Mouse (Mus musculus): ENCODE measurements around the gene Bcl2l14. TPM values are rescaled to one million over a fixed set of nuclear protein-coding genes. Genes with fewer than 3 reads are reported as not detected.

Gene Bcl2l14
- polyA plus RNA-seq, 1 experiment from 2014 or later = 0.49 TPM

DNA sequence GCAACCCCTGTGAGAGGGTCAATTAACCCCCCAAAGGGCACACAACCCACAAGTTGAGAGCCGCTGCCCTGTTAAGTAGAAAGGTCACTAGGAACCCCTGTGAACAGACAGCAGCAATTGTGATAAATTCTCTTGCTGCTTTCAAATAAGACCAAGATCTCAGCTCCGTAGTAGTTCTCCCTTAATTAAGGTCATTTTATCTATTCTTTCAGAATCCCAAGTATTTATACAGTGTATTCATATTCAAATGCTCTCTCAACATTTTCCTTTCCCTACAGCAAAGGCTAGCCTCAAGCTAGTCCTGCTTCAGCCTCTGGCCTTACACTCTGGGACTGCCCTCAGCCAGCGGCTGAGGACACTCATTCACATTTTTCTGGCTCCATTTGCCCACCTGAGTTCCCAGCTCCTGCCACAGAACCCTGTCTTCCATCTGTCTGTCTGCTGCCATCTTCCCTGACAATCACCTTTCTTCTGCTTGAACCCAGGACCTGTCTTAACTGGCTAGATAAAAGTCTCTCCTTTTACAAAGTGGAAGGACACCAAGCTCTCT lies 20.5 kb downstream of the Bcl2l14 start:
- 55% methylated on average over 3 of the region's 3 CpGs for WGBS
- no peaks in the 10 kb centered on the region for H3K27me3 ChIP-seq (ENCODE audit: low read depth, poor library complexity, severe bottlenecking)
- DNase-seq (ENCODE audit: low spot score) = no peak

DNA sequence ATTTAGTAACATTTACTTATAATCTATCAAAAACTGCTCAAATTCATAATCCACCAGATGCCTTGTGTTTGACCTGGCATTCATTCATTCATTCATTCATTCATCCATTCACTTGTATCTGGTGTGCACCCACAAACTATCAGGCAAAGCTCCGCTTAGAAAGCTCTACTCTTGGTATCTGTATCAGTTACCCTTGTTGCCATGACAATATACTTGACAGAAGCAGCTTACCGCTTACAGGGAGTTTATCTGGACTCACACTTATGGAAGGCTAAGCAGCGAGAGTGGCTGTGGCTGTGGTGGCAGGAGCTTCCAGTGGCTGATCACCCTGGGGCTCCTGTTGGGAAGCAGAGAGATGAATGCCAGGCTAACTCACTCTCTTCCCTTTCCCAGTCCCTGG lies 21.8 kb downstream of the Bcl2l14 start:
- H3K27me3 ChIP-seq (ENCODE audit: low read depth, poor library complexity, severe bottlenecking) = no peaks in the 10 kb centered on the region
- WGBS = 84% methylated on average over 3 of the region's 3 CpGs
- H3K36me3 ChIP-seq = no peaks in the 10 kb centered on the region
- no peak overlapping the region for H3K4me3 ChIP-seq
- no peak overlapping the region for H3K27ac ChIP-seq
- H3K9me3 ChIP-seq (replicated peaks) = no peaks in the 10 kb centered on the region
- DNase-seq (ENCODE audit: low spot score) = no peak
- H3K4me1 ChIP-seq = peaks cover 7% of the 10 kb centered on the region

More for the DNA sequence above, 20.5 kb downstream of the Bcl2l14 start:
- Histone ChIP-seq H3K4me1 (peaks cover 7% of the 10 kb centered on the region), H3K9me3 (replicated peaks) (no peaks in the 10 kb centered on the region), H3K4me3 (no peak overlapping the region), H3K27ac (no peak overlapping the region), H3K36me3 (no peaks in the 10 kb centered on the region)

DNA sequence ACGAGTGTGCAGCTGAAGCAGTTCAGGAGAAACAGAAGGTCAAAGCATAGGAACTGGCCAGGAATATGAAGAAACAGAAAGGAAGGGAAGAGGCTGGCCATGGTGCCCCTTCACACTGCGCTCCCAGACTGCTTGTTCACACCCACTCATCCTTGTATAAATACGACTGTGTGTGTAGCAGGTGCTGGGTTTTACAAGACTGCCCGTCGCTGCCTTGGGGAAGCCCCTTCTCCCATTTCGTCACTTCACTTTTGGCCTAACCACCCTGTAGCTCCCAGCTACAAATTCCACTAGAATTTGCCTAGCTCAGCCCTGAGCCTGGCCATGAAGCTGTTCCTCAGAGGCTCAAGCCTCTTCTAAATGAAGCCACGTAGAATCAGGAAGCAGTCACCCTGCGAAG lies 24.3 kb downstream of the Bcl2l14 start:
- H3K27me3 ChIP-seq (ENCODE audit: low read depth, poor library complexity, severe bottlenecking) = no peaks in the 10 kb centered on the region
- H3K4me3 ChIP-seq = no peak overlapping the region
- 82% methylated on average over 8 of the region's 8 CpGs for WGBS
- no peak for DNase-seq (ENCODE audit: low spot score)
- no peaks in the 10 kb centered on the region for H3K36me3 ChIP-seq
- H3K27ac ChIP-seq = no peak overlapping the region
- H3K9me3 ChIP-seq (replicated peaks) = no peaks in the 10 kb centered on the region
- 0 out of 2 replicates have a peak, but pooled peaks cover 2% of the 10 kb centered on the region for H3K4me1 ChIP-seq

DNA sequence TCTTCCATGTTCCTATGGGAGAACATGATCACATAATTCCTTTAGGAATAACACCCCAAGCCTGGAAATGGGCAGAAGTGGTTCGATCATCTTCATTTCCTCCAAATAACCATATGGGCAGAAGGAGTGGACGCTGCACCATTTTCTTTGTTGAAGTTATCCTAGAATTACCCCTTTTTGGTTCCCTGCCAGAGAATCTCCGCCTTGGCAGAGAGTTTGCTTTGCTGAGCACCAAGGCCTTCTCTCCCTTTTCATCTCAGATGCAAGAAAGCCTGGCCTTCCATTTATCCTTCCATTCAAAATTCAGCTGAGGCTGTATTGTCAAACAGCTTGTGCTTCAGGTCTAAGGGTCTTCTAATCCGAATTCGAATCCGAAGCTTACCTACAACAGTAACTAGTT lies 25.8 kb downstream of the Bcl2l14 start:
- no peaks in the 10 kb centered on the region for H3K36me3 ChIP-seq
- 93% methylated on average over 6 of the region's 6 CpGs for WGBS
- no peaks in the 10 kb centered on the region for H3K9me3 ChIP-seq (replicated peaks)
- H3K4me1 ChIP-seq = 0 out of 2 replicates have a peak, but pooled peaks cover 4% of the 10 kb centered on the region
- no peak overlapping the region for H3K4me3 ChIP-seq
- no peaks in the 10 kb centered on the region for H3K27me3 ChIP-seq (ENCODE audit: low read depth, poor library complexity, severe bottlenecking)
- DNase-seq (ENCODE audit: low spot score) = no peak
- no peak overlapping the region for H3K27ac ChIP-seq

DNA sequence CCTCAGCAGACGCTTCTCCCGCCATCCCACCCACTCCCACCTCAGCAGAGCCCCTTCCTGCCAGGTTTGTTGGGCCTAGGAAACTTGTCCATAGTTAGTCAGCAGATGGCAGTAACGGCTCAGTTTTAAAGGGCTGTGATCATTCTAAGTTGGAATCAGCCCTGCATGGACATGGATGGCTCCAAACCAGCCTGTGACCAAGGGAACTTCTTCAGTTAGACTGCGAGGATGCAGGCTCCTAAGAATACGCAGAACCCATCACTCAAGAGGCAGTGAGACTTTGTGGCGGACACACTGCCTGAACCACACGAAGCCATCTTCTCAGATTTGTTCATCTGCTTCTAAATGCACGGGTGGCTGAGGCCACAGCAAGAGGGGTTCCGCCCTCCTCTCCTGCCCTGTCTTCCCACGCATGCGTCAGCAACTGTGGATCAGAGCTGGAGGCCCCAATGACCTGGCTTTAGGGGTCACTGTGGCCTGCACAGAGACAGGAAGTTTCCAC lies 29.1 kb downstream of the Bcl2l14 start:
- 41% methylated on average over 11 of the region's 11 CpGs for WGBS
- Histone ChIP-seq H3K4me3 (no peak overlapping the region), H3K36me3 (no peaks in the 10 kb centered on the region)

DNA sequence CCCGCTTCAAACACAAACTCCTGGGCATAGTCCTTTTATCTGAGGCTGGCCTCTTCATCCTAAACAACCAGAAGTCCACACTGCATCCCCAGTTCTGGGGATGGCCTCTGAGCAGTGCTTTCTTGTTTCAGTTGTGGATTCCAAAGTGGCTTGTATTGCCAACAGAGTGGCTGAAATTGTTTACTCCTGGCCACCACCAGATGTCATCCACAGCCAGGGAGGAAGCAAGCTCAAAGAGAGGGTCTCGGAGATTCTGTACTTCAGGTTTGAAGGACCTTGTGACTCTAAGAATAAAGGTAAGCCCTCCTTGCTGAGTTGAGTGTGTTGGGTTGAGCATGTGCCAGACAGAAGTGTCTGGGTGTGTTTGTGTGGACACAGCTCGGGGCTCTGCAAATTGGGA lies 31.0 kb downstream of the Bcl2l14 start:
- WGBS = 79% methylated on average over 3 of the region's 3 CpGs
- Histone ChIP-seq H3K27ac (no peak overlapping the region), H3K9me3 (replicated peaks) (no peaks in the 10 kb centered on the region), H3K4me3 (no peak overlapping the region), H3K36me3 (no peaks in the 10 kb centered on the region), H3K27me3 (ENCODE audit: low read depth, poor library complexity, severe bottlenecking) (no peaks in the 10 kb centered on the region), H3K4me1 (0 out of 2 replicates have a peak, but pooled peaks cover 4% of the 10 kb centered on the region)
- no peak for DNase-seq (ENCODE audit: low spot score)

More for the DNA sequence above, 29.1 kb downstream of the Bcl2l14 start:
- H3K9me3 ChIP-seq (replicated peaks) = no peaks in the 10 kb centered on the region
- no peak overlapping the region for H3K27ac ChIP-seq
- no peaks in the 10 kb centered on the region for H3K27me3 ChIP-seq (ENCODE audit: low read depth, poor library complexity, severe bottlenecking)
- DNase-seq (ENCODE audit: low spot score) = peak; percentile 60
- H3K4me1 ChIP-seq = 0 out of 2 replicates have a peak, but pooled peaks cover 4% of the 10 kb centered on the region

DNA sequence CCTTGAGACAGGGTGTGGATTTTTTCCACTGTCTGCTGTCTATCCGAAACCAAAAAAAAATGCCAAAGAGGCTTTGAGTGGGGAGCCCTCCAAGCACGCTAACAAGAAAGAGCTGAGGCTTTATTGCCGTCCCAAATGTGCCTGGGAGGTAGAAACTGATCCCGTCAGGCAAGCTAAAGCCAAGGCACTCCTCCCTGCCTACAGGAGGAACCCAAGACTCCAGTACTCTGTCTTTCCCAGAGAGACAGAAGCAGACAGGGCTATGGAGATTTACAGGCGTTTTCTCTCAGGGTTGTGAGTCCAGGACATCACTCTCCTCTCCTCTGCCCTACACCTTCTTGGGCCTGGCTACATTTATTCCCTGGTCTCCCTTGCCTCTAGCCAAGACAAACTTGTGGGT lies 32.3 kb downstream of the Bcl2l14 start:
- Histone ChIP-seq H3K36me3 (no peaks in the 10 kb centered on the region), H3K4me3 (no peak overlapping the region), H3K4me1 (0 out of 2 replicates have a peak, but pooled peaks cover 4% of the 10 kb centered on the region), H3K27me3 (ENCODE audit: low read depth, poor library complexity, severe bottlenecking) (no peaks in the 10 kb centered on the region), H3K27ac (no peak overlapping the region), H3K9me3 (replicated peaks) (no peaks in the 10 kb centered on the region)
- WGBS = 62% methylated on average over 5 of the region's 5 CpGs
- DNase-seq (ENCODE audit: low spot score) = no peak

DNA sequence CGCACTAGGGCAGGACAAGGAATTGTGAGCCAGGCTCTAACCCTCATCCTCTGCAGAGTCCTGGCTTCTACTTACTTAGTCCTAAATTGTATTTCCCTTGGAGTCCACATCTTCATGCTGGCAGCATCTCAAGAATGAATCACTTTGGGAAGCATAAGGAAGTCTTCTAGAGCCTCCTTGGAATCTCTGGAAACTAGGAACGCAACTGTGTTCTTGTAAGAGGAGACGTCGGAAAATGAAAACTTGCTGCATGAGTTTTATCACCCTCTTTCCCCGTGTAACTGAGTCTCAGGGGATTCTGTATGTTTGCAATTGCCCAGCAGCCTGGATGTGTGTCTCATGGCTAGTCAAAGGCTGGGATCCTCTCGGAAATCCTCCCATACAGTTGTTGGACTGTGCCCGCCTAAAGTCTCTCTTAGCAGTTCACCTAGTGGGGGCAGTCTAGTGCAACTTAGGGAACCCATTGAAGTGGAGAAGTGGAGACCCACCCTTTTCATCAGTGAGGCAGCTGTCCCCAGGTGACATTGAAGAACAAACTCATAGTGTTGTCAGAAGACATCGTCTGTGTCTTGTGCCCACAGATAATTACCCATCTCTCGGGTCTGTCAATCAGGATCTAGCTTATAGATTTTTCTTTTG lies 34.2 kb downstream of the Bcl2l14 start:
- Histone ChIP-seq H3K4me3 (no peak overlapping the region), H3K27me3 (ENCODE audit: low read depth, poor library complexity, severe bottlenecking) (no peaks in the 10 kb centered on the region), H3K4me1 (peaks cover 7% of the 10 kb centered on the region; the same call in 1 of the 2 replicates), H3K36me3 (no peaks in the 10 kb centered on the region), H3K27ac (no peak overlapping the region), H3K9me3 (replicated peaks) (no peaks in the 10 kb centered on the region)
- DNase-seq (ENCODE audit: low spot score) = no peak
- 84% methylated on average over 9 of the region's 9 CpGs for WGBS

DNA sequence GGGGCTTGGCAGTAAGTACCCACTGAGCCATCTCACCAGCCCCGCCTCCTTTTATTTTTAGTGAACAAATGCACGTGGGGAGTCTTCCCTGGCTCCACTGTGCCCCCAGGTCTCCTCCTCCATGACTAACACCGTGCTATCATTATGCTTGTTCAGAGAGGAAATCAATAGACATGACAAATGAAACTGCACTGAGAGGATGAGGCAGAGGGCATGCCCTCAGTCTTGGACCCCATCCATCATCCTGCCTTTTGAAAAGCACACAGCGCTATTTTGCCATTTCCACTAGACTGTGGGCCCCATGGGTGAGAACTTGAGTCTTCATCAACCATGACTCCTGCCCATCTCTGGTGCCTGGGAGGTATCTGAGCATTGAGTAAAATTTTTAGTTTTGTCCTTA lies 35.5 kb downstream of the Bcl2l14 start:
- H3K9me3 ChIP-seq (replicated peaks) = no peaks in the 10 kb centered on the region
- H3K36me3 ChIP-seq = no peaks in the 10 kb centered on the region
- WGBS = 69% methylated on average over 4 of the region's 4 CpGs
- no peak overlapping the region for H3K27ac ChIP-seq
- H3K4me3 ChIP-seq = no peak overlapping the region
- DNase-seq (ENCODE audit: low spot score) = no peak
- H3K27me3 ChIP-seq (ENCODE audit: low read depth, poor library complexity, severe bottlenecking) = no peaks in the 10 kb centered on the region
- peaks cover 5% of the 10 kb centered on the region; the same call in 1 of the 2 replicates for H3K4me1 ChIP-seq

DNA sequence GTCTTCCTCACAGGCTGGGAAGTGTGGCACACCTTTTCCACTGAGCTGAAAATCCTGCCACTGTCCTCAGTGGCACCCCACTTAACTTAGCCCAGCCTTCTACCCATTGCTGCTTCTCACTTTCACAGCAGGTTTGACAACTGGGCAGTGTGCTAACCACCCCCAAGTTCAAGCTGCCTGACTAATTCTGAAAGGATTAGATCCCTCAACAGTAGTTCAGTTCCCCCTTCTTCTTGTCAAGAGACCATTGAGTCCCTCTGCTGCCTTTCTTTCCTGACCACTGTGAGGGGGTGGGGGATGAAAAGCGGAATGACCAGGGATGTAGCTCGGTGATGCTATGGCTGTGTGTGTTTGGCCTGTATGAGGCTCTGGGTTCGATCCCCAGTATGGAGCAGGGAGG lies 37.2 kb downstream of the Bcl2l14 start:
- no peaks in the 10 kb centered on the region for H3K27me3 ChIP-seq (ENCODE audit: low read depth, poor library complexity, severe bottlenecking)
- no peaks in the 10 kb centered on the region for H3K36me3 ChIP-seq
- DNase-seq (ENCODE audit: low spot score) = no peak
- no peak overlapping the region for H3K4me3 ChIP-seq
- peaks cover 15% of the 10 kb centered on the region for H3K4me1 ChIP-seq
- H3K9me3 ChIP-seq (replicated peaks) = no peaks in the 10 kb centered on the region
- WGBS = 89% methylated on average over 3 of the region's 3 CpGs
- H3K27ac ChIP-seq = no peak overlapping the region

DNA sequence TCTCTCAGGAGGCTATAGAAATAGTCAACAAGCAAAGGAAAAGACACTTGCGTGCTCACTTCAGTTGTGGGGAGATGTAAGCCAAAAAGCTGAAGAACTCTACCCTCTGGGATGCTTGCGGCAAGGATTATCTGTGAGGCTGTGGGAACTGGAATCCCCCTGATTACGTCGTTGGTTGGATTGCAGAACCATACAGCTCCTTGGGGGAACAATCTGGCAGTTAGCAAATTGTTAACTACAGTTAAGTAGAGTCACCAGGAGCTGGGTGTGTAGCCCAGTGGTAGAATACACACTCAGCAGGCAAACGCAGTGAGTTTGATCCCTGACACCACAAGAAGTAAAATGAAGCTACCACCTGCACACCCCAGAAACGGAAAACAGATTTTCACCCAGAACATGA lies 37.9 kb downstream of the Bcl2l14 start:
- no peak for DNase-seq (ENCODE audit: low spot score)
- no peaks in the 10 kb centered on the region for H3K27me3 ChIP-seq (ENCODE audit: low read depth, poor library complexity, severe bottlenecking)
- H3K9me3 ChIP-seq (replicated peaks) = no peaks in the 10 kb centered on the region
- no peak overlapping the region for H3K27ac ChIP-seq
- no peaks in the 10 kb centered on the region for H3K36me3 ChIP-seq
- 85% methylated on average over 6 of the region's 6 CpGs for WGBS
- no peak overlapping the region for H3K4me3 ChIP-seq
- peaks cover 23% of the 10 kb centered on the region for H3K4me1 ChIP-seq

DNA sequence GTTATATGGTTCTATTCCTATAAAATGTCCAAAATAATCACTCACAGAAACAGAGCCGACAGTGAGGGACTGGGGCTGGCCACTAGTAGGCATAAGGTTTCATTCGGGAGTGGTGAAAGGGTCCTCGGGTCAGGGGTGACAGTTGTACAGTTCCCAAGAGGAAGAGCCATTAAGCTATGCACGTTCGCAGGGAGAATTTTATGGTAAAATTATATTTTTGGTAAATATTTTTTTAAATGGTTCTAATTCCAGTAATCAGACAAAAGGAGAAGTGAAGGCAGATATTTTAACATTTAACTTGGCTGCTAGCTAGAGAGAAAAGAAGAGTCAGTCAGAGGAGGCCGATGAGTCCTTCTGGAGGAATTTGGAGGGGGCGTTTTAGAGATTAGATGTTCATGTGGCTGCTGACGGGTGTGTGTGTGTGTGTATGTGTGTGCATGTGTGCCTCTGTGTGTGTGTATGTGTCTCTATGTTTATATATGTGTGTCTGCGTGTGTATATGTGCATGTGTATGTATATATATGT lies 38.8 kb downstream of the Bcl2l14 start:
- peaks cover 32% of the 10 kb centered on the region for H3K4me1 ChIP-seq
- H3K4me3 ChIP-seq = no peak overlapping the region
- H3K36me3 ChIP-seq = no peaks in the 10 kb centered on the region
- no peaks in the 10 kb centered on the region for H3K27me3 ChIP-seq (ENCODE audit: low read depth, poor library complexity, severe bottlenecking)
- no peak for DNase-seq (ENCODE audit: low spot score)
- no peak overlapping the region for H3K27ac ChIP-seq
- no peaks in the 10 kb centered on the region for H3K9me3 ChIP-seq (replicated peaks)
- WGBS = 82% methylated on average over 9 of the region's 9 CpGs

DNA sequence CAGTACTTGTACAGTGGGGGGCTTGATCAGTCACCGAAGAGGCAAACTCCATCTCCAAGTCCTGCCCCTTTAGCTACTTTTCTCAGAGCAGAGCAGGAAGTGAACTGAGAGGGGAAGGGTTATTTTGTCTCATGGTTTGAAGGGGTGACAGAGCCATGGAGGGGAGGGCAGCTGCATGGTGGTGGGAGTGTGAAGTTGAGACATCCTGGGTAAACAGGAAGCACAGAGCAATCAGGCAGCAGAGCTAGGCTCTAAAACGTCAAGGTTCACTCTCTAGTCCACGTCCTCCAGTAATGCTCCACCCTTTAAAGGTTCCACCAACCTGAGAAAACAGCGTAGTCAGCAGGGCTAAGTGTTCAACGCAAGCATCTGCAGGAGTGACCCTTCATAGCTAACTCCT lies 40.8 kb downstream of the Bcl2l14 start:
- WGBS = 73% methylated on average over 5 of the region's 5 CpGs

More for the DNA sequence above, 40.8 kb downstream of the Bcl2l14 start:
- no peak for DNase-seq (ENCODE audit: low spot score)
- no peaks in the 10 kb centered on the region for H3K36me3 ChIP-seq
- peaks cover 42% of the 10 kb centered on the region for H3K4me1 ChIP-seq
- H3K27ac ChIP-seq = peak overlapping the region; percentile 59; the same call in 1 of the 2 replicates
- no peaks in the 10 kb centered on the region for H3K9me3 ChIP-seq (replicated peaks)
- no peak overlapping the region for H3K4me3 ChIP-seq
- H3K27me3 ChIP-seq (ENCODE audit: low read depth, poor library complexity, severe bottlenecking) = no peaks in the 10 kb centered on the region

Measured in limb, embryonic 10.5 days (tissue).